Mouse (Mus musculus): ENCODE data around the gene Atp1a4.

Atp1a4 gene

GRCm38 (mm10) chr1:172219451-172220406 lies 38.5 kb downstream of the Atp1a4 start, which contains the start of gene Casq1:
Casq1 (minus strand) TSS chr1:172219868.
- no peak for DNase-seq (ENCODE audit: low spot score in 2 of 2)

DNA sequence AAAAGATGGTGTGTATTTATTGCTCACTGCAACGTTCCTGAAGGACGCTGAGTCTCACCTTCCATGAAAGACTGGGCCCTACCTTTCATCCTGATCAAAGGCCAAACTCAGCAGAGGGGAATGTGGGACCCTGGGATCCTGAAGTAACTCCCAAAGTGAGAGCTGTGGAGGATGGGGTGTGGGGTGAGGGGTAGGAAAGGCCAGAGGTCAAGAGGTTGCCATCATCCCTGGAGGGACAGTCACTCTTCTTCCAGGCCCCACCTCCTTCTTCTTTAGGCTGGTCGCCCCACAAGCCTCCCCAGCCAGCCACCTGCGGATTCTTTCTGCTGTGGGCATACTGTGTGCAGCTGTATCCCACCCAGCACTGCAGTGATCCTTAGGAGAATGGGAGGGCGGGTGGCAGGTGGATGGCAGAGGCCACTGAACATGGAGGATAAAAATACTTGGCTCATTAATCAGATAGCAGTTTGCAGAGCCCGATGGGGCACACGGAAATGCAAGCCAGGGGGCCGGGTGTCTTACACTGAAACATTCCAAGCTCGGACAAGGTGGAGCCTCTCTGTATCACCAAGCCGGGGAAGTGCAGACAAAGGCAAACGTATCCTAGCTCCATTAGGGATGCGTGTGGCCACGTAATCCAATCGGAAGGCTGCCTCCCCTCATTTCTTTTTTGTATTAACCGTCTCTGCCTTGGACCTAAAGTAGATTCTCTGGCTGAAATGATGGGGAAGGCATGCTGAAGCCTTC lies 39.9 kb downstream of the Atp1a4 start:
- no peak for DNase-seq (ENCODE audit: low spot score in 2 of 2)

DNA sequence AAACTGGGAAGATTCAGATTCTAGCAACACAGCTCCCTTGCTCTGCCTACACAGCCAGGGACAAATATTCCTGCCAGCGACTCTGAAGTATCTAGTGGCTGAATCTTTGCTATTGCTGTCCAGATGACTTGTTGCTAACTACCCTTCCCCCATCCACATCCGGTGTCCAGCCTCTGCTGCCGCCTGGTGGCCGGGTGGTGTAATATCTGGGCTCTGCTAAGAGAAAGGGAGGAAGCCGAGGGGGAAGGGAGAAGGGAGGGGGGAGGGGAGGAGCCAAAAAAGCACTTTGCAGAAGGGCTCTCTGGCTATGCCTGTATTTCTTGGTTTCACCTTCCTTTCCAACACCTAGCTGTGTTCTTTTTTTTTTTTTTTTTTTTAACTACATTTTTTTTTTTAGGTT lies 41.1 kb downstream of the Atp1a4 start:
- DNase-seq (ENCODE audit: low spot score in 2 of 2) = peak; percentile 85 to 86

DNA sequence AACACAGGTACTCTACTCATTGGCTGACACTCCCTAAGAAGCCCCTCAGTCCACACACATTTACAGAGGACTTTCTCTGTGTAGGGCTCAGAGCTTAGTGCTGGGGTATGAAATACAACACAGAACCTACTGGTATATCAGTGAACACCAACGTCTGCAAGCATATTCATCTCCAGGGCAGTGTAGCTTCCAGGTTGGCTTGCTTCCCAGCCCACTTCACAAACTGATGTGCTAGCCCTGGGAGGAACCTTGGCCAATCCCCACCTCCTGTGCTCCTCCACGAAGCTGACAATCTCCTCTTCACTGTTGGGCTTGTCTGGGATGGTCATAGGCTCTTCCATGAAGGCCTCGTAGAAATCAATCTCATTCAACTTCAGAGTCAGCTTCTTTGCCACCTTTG lies 43.5 kb downstream of the Atp1a4 start:
- DNase-seq (ENCODE audit: low spot score in 2 of 2) = no peak

GRCm38 (mm10) chr1:172213771-172214170 lies 44.4 kb downstream of the Atp1a4 start:
- DNase-seq (ENCODE audit: low spot score in 2 of 2) = no peak

GRCm38 (mm10) chr1:172212776-172213175 lies 45.4 kb downstream of the Atp1a4 start:
- no peak for DNase-seq (ENCODE audit: low spot score in 2 of 2)

- DNase-seq (ENCODE audit: low spot score in 2 of 2) = no peak
Observed at GRCm38 (mm10) chr1:172207111-172207584, 51.1 kb downstream of the Atp1a4 start.

DNA sequence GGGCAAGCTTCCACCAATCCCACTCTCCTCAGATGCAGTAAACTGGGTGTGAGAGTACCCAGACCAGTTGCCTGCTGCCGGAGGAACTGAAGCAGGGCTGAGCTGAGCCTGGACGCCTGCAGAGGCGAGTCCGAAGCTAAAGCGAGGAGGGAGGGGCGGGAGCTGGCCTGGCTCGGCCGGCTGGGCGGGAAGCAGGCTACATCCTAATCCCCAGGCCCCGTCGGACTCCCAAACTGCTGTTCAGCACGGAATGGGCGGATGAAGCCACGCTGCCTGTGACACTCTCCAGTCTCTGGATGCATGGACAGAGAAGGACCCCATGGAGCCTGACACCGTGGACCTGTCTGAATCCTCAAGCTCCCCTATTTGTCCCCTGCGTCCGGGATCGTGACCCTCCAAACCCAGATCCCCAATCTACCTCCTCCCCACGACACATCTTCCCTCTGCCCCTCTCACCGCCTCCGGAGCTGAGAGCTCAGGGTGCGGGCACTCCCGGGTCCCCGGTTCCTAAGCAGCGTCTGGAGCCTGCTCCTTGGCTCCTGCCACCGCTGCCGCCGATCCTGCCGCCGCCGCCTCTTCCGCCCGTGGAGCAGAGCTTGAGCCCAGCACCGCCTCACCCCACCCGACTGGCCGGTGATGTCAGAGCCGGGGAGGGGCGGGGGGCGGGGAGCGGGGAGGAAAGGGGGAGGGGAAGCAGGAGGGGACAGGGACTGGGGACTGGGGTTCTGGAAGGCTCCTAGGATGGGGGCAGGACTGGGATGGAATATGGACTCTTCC lies 51.9 kb downstream of the Atp1a4 start, which contains the start of gene Pea15a:
Gene Pea15a (minus strand): TSS at position 664 of the 777 bp plus-strand sequence.
- peak; percentile 69 to 77 for DNase-seq (ENCODE audit: low spot score in 2 of 2)

DNA sequence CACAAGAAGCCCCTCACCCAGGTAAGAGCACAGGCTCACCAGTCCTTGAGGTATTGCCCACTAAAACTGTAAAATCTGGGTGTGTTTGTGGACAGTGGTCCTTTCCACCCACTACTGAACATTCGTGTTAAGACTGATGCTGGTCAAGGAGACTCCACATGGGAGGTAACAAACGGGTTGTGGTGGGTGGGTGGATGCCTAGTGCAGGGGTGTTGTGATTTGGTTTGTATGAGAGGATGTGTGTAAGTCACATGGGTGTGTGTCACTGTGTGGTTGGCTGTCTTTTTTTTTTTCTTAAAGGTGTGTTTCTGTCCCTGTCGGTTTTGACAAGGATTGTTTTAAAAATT lies 52.5 kb downstream of the Atp1a4 start:
- DNase-seq (ENCODE audit: low spot score in 2 of 2) = no peak

- no peak for DNase-seq (ENCODE audit: low spot score in 2 of 2)
Observed at GRCm38 (mm10) chr1:172204814-172205740, 53.1 kb downstream of the Atp1a4 start.

- DNase-seq (ENCODE audit: low spot score in 2 of 2) = no peak
Observed at GRCm38 (mm10) chr1:172204033-172204813, 54.0 kb downstream of the Atp1a4 start.

- no peak for DNase-seq (ENCODE audit: low spot score in 2 of 2)
Observed at GRCm38 (mm10) chr1:172203566-172203965, 54.6 kb downstream of the Atp1a4 start.

- DNase-seq (ENCODE audit: low spot score in 2 of 2) = no peak
Observed at GRCm38 (mm10) chr1:172202894-172203522, 55.2 kb downstream of the Atp1a4 start.

DNA sequence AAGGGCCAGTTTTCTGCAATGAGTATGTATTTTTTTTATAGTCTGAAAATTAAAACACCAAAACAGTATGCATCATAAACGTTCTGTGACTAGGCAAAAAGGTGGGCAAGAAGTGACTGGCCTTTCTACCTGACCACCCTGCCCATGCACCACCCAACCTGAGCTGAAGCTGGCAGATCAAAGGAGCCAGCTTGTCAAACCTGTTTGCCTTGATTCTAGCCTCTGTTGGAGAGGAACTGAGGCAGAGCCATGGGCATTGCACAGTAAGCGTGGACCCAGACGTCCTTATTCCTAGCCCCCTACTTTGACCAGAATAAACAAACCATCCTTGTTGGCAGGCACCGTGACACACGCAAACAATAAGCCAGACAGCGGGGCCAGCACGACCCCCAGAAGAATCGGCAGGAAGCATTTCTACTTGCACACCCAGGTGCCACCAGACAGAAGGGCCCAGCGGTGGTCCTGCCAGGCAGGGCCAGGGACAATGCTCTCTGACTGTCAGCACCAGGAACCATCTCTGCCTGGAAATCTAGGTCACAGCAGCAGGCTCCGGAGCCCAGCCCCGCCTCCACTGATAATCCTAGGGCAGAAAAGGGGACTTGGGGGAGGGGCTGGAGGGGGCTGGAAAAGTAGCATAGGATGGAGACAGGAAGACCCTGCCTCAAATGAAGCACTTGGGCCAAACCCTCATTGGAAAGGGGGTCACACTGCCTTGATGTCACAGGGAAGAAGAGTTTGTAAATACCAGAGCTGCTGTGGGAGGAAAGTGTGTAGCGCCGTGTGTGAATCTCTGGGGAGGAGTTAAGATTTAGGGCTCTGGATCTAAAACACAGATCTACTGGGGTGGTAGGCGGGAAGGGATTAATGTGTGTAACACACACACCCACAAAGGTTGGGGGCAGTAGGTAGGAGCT lies 56.0 kb downstream of the Atp1a4 start:
- no peak for DNase-seq (ENCODE audit: low spot score in 2 of 2)

DNA sequence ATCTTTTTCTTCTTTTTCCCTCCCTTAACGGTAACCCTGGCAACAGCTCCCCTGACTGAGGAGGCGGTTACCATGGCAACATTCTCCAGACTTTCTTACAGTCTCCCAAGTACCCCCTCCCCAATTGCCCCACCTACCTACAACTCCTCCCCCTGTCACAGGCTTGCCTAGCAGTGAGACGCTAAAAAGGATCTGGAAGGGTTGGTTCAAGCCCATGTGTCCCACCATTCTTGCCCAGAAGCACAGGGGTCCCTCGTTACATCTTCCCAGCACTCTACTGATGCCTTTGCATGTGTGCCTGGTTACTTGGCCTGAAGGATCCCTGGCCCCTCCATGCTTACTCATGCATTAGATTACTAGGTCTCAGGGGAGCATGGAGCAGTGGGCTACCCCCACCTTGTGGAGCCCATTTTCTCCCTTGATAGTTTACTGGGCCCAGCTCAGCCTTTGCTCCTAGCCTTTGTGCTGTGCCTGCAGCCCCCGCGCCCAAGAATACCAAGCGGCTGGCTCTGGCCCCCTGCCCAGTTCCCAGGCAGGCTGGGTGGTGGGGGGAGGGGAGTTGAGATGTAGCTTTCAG lies 57.3 kb downstream of the Atp1a4 start:
- peak; percentile 73 to 81 for DNase-seq (ENCODE audit: low spot score in 2 of 2)

- DNase-seq (ENCODE audit: low spot score in 2 of 2) = no peak
Observed at GRCm38 (mm10) chr1:172200161-172200560, 58.1 kb downstream of the Atp1a4 start.

- no peak for DNase-seq (ENCODE audit: low spot score in 2 of 2)
Observed at GRCm38 (mm10) chr1:172198996-172199395, 59.2 kb downstream of the Atp1a4 start.

GRCm38 (mm10) chr1:172198316-172198715 lies 59.9 kb downstream of the Atp1a4 start:
- DNase-seq (ENCODE audit: low spot score in 2 of 2) = no peak
